ENCODE assay signal across 10 mouse cellular contexts in the genomic region with DNA sequence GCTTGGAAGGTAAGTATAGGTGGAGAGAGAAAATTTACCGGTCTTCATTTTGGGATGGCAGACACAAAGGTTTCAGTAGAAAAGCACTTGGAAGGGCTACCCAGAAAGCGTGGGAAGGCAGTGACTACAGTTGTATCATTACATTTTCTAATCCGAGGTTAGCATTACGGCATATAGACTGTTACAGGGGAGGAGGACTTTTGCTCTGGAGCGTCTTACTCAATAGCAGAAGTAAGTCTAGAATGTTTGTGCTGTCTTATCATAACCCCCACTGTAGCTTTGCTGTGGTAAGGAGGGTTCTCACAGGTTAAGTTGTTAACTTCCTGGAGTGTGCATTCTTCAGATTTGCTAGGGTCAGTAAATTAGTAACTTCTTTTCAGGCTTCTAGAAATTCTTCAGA. TPM values are rescaled to one million over a fixed set of nuclear protein-coding genes. Genes with fewer than 3 reads are reported as not detected.
DNase-seq lines count a peak whose midpoint lies in the region; ATAC-seq and TF ChIP-seq lines count a peak whose summit lies in the region.
"Had no signal": no experiment of that assay in that cellular context is flagged by ENCODE, and none has a peak within 500 bp of the region (broad histone marks: within the 10 kb centered on the region; RNA-seq: fewer than 3 reads in every experiment).

No protein-coding gene starts in this region.

- H3K4me2 ChIP-seq in heart, embryonic 14.5 days (ENCODE audit: low read length): peak overlapping the region; percentile 86; the same call in 1 of the 2 replicates
- H3K4me2 ChIP-seq in stomach, embryonic 14.5 days (replicated peaks; ENCODE audit: low read depth, low read length): 0 out of 2 replicates have a peak overlapping the region, but pooled peaks have one; percentile 90
- no peak overlapping the region; the same call in 1 of the 2 replicates for H3K4me2 ChIP-seq in stomach, postnatal 0 days (replicated peaks; ENCODE audit: low read depth)
- H3K4me2 ChIP-seq in limb, embryonic 12.5 days: peak overlapping the region; percentile 87

- no peaks in the 10 kb centered on the region for H3K9me3 ChIP-seq in heart, embryonic 14.5 days (ENCODE audit: control insufficient read depth, low read length)
- H3K9me3 ChIP-seq in stomach, embryonic 14.5 days (ENCODE audit: control insufficient read depth, low read depth, low read length): no peaks in the 10 kb centered on the region
- no peaks in the 10 kb centered on the region for H3K9me3 ChIP-seq in stomach, postnatal 0 days (ENCODE audit: control insufficient read depth, low read length)
- no peaks in the 10 kb centered on the region for H3K9me3 ChIP-seq in limb, embryonic 12.5 days

- H3K4me3 ChIP-seq in heart, embryonic 14.5 days (ENCODE audit: control insufficient read depth in 1 of 2, insufficient read depth in 1 of 2, low read depth in 1 of 2, low read length in 2 of 2): no peak overlapping the region
- no peak overlapping the region for H3K4me3 ChIP-seq in stomach, embryonic 14.5 days (ENCODE audit: low read depth, low read length)
- H3K4me3 ChIP-seq in stomach, postnatal 0 days (ENCODE audit: low read depth, low read length): no peak overlapping the region
- H3K4me3 ChIP-seq in limb, embryonic 12.5 days (replicated peaks): 0 out of 2 replicates have a peak overlapping the region, but pooled peaks have one; percentile 70

- no peaks in the 10 kb centered on the region for H3K27me3 ChIP-seq in heart, embryonic 14.5 days (ENCODE audit: control insufficient read depth, insufficient read depth, low read length)
- no peaks in the 10 kb centered on the region for H3K27me3 ChIP-seq in stomach, embryonic 14.5 days (ENCODE audit: control insufficient read depth, insufficient read depth, low read length)
- H3K27me3 ChIP-seq in stomach, postnatal 0 days (ENCODE audit: control insufficient read depth, insufficient read depth, low read length): no peaks in the 10 kb centered on the region
- H3K27me3 ChIP-seq in limb, embryonic 12.5 days: 0 out of 2 replicates have a peak, but pooled peaks cover 10% of the 10 kb centered on the region

- no peak for ATAC-seq in heart, embryonic 14.5 days (ENCODE audit: insufficient number of reproducible peaks, insufficient read depth, low FRiP score, low read depth)
- no peak for ATAC-seq in stomach, embryonic 14.5 days (ENCODE audit: insufficient number of reproducible peaks, insufficient read depth, low FRiP score, low read depth)
- ATAC-seq in stomach, postnatal 0 days (ENCODE audit: low FRiP score, low TSS enrichment): no peak
- ATAC-seq in limb, embryonic 12.5 days (ENCODE audit: insufficient number of reproducible peaks, insufficient read depth, low FRiP score, low TSS enrichment, low read depth): no peak

- intact Hi-C loops in heart, postnatal 14 days (cut with DNase I): loop anchor here (5.0 kb wide), 1 partner anchor 86 kb away; no protein-coding TSS in a partner anchor

- WGBS in heart, embryonic 14.5 days: 72% methylated on average over 5 of the region's 5 CpGs
- whole genome bisulfite sequencing in stomach, embryonic 14.5 days: 70% methylated on average over 5 of the region's 5 CpGs
- 61% methylated on average over 5 of the region's 5 CpGs for WGBS in stomach, postnatal 0 days
- 68% methylated on average over 5 of the region's 5 CpGs for WGBS in limb, embryonic 12.5 days

- TF ChIP-seq EP300 in stomach, postnatal 0 days (optimal IDR thresholded peaks at IDR 0.05): no peak

- no peak for DNase-seq in heart, postnatal 14 days
- DNase-seq in stomach, postnatal 0 days (ENCODE audit: low spot score): no peak
- DNase-seq in gastrocnemius, adult 8-10 months (ENCODE audit: low spot score in 2 of 2): no peak
- DNase-seq in thymus, postnatal 25 days: no peak
- no peak for DNase-seq in layer of hippocampus, adult 11-12 months (ENCODE audit: low spot score)
- DNase-seq: adrenal gland, postnatal 10 days; gastrocnemius, postnatal 25 days had no signal

- H3K4me1 ChIP-seq in heart, embryonic 14.5 days (ENCODE audit: control insufficient read depth in 2 of 2, insufficient read depth in 2 of 2, low read length in 2 of 2): peaks cover 4 to 23% of the 10 kb centered on the region in 2 experiments
- H3K4me1 ChIP-seq in stomach, embryonic 14.5 days (ENCODE audit: control insufficient read depth, insufficient read depth, low read length): 0 out of 2 replicates have a peak, but pooled peaks cover 4% of the 10 kb centered on the region
- no peaks in the 10 kb centered on the region for H3K4me1 ChIP-seq in stomach, postnatal 0 days (replicated peaks; ENCODE audit: control insufficient read depth, insufficient read depth)
- peaks cover 28% of the 10 kb centered on the region for H3K4me1 ChIP-seq in limb, embryonic 12.5 days (replicated peaks)

- H3K9ac ChIP-seq in heart, embryonic 14.5 days (ENCODE audit: low read length): no peak overlapping the region
- H3K9ac ChIP-seq in stomach, embryonic 14.5 days (replicated peaks; ENCODE audit: low read depth, low read length): no peak overlapping the region
- no peak overlapping the region for H3K9ac ChIP-seq in stomach, postnatal 0 days (ENCODE audit: low read length)
- H3K9ac ChIP-seq in limb, embryonic 12.5 days (replicated peaks): no peak overlapping the region

- TF ChIP-seq CTCF in stomach, postnatal 0 days (IDR thresholded peaks at IDR 0.05; ENCODE audit: low read depth): no peak

- H3K36me3 ChIP-seq in heart, embryonic 14.5 days (ENCODE audit: control insufficient read depth, insufficient read depth, low read length): no peaks in the 10 kb centered on the region; the same call in 1 of the 2 replicates
- no peaks in the 10 kb centered on the region for H3K36me3 ChIP-seq in stomach, embryonic 14.5 days (ENCODE audit: control insufficient read depth, insufficient read depth, low read length)
- no peaks in the 10 kb centered on the region for H3K36me3 ChIP-seq in stomach, postnatal 0 days (ENCODE audit: control insufficient read depth, insufficient read depth, low read length)
- 0 out of 2 replicates have a peak, but pooled peaks cover 3% of the 10 kb centered on the region for H3K36me3 ChIP-seq in limb, embryonic 12.5 days

- H3K27ac ChIP-seq in heart, embryonic 14.5 days (replicated peaks in 1 of 2; ENCODE audit: control insufficient read depth in 1 of 2, insufficient read depth in 1 of 2, low read depth in 2 of 2, low read length in 2 of 2): no peak overlapping the region
- no peak overlapping the region for H3K27ac ChIP-seq in stomach, embryonic 14.5 days (ENCODE audit: low read length)
- no peak overlapping the region for H3K27ac ChIP-seq in stomach, postnatal 0 days (replicated peaks)
- no peak overlapping the region for H3K27ac ChIP-seq in limb, embryonic 12.5 days

RNA-seq across cellular contexts. Expression of gene Kctd6, which starts 2.2 kb away (rescaled TPM):
- polyA plus RNA-seq in heart, embryonic 14.5 days (2014; fragmentation: Nextera tagmentation; extraction: Ambion mirVana): 14.3 and 14.8 TPM in 2 replicates
- total RNA-seq in heart, postnatal 14 days (2021): 10 to 100 TPM; 10.6 to 11.0 TPM
- 4.8 and 7.1 TPM in 2 replicates for polyA plus RNA-seq in stomach, embryonic 14.5 days (2014; fragmentation: Nextera tagmentation; extraction: Ambion mirVana)
- polyA plus RNA-seq in stomach, postnatal 0 days (2015; fragmentation: Nextera tagmentation; extraction: Ambion mirVana): 12.9 and 13.8 TPM in 2 replicates
- 16.1 and 21.7 TPM in 2 replicates for polyA plus RNA-seq in limb, embryonic 12.5 days (2016; fragmentation: Nextera tagmentation; extraction: Ambion mirVana)
- total RNA-seq in gastrocnemius, adult 8-10 months (2022): 10 to 100 TPM in 1 of 4 experiments, 1 to 10 TPM in 3; 7.7 to 10.4 (median 8.2) TPM

RNA-seq across cellular contexts. Expression of gene Acox2, which starts 43.1 kb away (rescaled TPM):
- polyA plus RNA-seq in heart, embryonic 14.5 days (2014; fragmentation: Nextera tagmentation; extraction: Ambion mirVana): not detected in 2 replicates
- under 1 TPM in 1 of 2 experiments, not detected in 1; 0.48 TPM for total RNA-seq in heart, postnatal 14 days (2021)
- polyA plus RNA-seq in stomach, embryonic 14.5 days (2014; fragmentation: Nextera tagmentation; extraction: Ambion mirVana): 0.34 TPM in 1 of 2 replicates, not detected in the other
- 6.0 and 7.2 TPM in 2 replicates for polyA plus RNA-seq in stomach, postnatal 0 days (2015; fragmentation: Nextera tagmentation; extraction: Ambion mirVana)
- not detected in 2 replicates for polyA plus RNA-seq in limb, embryonic 12.5 days (2016; fragmentation: Nextera tagmentation; extraction: Ambion mirVana)
- total RNA-seq in gastrocnemius, adult 8-10 months (2022): under 1 TPM in 2 of 4 experiments, not detected in 2; 0.56 to 0.99 TPM

RNA-seq across cellular contexts. Expression of gene Pdhb, which starts 43.3 kb away (rescaled TPM):
- polyA plus RNA-seq in heart, embryonic 14.5 days (2014; fragmentation: Nextera tagmentation; extraction: Ambion mirVana): 588 and 604 TPM in 2 replicates
- 100 to 1,000 TPM; 886 to 904 TPM for total RNA-seq in heart, postnatal 14 days (2021)
- polyA plus RNA-seq in stomach, embryonic 14.5 days (2014; fragmentation: Nextera tagmentation; extraction: Ambion mirVana): 177 and 185 TPM in 2 replicates
- 142 and 144 TPM in 2 replicates for polyA plus RNA-seq in stomach, postnatal 0 days (2015; fragmentation: Nextera tagmentation; extraction: Ambion mirVana)
- 200 TPM in 2 replicates for polyA plus RNA-seq in limb, embryonic 12.5 days (2016; fragmentation: Nextera tagmentation; extraction: Ambion mirVana)
- total RNA-seq in gastrocnemius, adult 8-10 months (2022): 100 to 1,000 TPM; 268 to 280 (median 272) TPM
